Mouse (Mus musculus) adrenal gland, adult 2 months (tissue): ENCODE results near the gene Cadm4. TPM values are rescaled to one million over a fixed set of nuclear protein-coding genes. Genes with fewer than 3 reads are reported as not detected.
"Not testable (repeated sequence)": the region's sequence is repeated elsewhere in the genome, so short reads cannot be mapped to it uniquely, and the experiment has no call there.

Experiments used
- DNase-seq: peaks from one replicate; pipeline ENCODE4 v3.0.0; 2021
- polyA plus RNA-seq: library from polyadenylated mRNA; depleted of rRNA; stranded (reverse); fragments of >200 nt; gene quantifications from 2 replicates; pipeline ENCODE4 v1.2.3, GENCODE M21; 2012
- total RNA-seq, 2 experiments: library from RNA; stranded (reverse); gene quantifications; 2 replicates each; pipeline ENCODE4 v1.2.3; 2021

Cadm4 gene
- total and polyA plus RNA-seq, 3 experiments, result 1.7 to 6.6 (median 4.7) TPM

DNA sequence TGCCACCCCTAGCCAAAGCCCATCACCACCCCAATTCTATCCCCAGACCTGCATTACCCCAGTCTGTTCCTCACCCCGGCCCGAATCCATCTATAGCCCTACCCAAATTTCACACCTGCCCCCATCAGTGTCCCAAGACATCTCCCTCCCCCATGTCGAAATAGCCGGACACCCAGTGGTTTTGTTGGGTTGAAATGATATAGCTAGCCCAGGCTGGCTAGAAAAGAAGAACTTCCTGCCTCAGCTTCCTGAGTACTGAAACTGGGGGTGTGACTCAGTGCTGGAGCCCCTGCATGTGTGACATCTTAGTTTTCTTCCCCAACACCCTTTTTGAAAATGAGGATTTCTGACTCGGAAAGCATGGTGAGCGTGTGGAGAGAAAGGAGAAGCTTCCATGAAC is 15.0 kb upstream of the Cadm4 start:
- no peak for DNase-seq

DNA sequence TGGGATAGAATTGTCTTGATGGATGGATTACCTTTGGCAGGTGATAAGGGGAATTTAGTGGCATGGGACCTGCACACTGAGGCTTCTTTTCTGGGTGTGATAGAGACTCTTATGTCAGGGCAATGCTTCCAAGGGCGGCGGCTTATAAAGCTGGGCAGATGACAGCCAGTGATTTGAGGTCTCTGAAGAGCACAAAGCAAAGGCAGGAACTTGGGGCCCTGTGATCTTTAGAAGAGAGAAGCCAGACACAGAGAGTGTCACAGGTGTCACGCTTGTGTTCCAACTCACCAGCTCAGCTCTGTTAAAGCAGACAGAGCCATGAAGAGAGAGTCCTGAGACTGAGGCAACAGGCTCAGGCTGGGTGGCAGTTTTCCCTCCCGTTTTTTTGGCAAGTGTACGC is 13.9 kb upstream of the Cadm4 start:
- DNase-seq, result no peak

- DNase-seq, result no peak
These were observed 12.7 kb upstream of the Cadm4 start for GRCm38 (mm10) chr7:24469126-24469525.

DNA sequence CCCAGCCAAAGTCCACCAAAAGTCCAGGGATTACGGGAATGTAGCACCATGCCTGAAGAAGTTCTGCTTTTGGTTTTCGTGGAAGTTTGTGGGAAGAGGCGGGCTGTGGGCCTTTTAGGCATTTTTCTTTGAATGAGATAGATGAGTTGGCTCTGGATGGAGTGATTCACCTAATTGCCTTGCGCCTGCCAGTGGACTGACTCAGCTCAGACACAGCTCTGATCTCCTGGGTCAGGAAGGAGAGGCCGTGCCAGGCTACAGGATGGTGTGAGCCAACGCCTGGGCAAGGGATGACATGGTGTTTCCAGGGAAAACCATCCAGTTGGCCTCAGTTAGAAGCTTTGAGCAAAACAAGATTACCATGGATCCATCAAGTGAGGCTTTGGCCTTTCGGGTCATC is 11.5 kb upstream of the Cadm4 start:
- peak; percentile 87 for DNase-seq

- DNase-seq, result no peak
These were observed 9.4 kb upstream of the Cadm4 start for GRCm38 (mm10) chr7:24472442-24472841.

DNA sequence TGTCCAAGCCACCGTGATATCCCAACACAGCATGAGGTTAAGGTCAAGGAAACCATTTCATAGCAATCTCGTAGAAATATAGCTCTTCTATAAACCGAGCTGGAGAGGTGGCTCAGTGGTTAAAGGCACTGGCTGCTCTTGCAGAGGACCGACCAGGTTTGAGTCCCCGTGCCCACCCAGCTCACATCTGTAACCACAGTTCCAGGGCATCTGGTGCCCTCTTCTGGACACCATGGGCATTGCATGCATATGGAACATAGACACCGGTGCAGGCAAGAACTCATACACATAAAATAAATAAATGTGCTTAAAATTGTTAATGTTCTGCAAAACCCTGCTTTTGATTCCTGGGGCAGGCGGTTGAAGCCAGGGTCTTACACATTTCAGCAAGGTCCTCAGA is 8.9 kb upstream of the Cadm4 start:
- DNase-seq, result no peak

DNA sequence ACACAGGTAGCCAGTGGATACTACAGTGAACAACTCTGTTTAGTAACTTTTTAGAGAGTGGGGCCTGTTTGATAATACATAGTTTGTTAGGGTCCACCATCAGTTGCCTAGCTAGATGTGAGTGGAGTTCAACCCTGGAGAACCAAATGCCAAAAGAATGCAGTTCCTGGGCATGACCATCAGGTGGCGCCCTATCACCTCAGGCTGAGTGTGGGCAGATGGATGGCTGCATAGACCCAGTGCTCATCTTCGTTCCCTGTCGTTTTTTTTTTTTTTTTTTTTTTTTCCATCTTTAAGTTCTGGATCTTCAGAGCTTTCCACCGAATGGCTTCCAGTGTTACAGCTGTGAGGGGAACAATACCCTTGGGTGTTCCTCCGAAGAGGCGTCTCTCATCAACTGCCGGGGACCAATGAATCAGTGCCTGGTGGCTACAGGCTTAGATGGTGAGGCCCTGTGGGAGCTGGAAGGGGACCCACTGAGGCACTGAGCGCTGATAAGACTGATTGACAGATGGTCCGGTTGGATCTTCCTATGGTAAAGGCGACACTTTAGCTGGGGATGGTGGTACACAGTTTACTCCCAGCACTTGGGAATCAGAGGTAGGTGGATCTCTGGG is 7.8 kb upstream of the Cadm4 start:
- peak; percentile 62 for DNase-seq

GRCm38 (mm10) chr7:24474811-24475506 is 6.9 kb upstream of the Cadm4 start:
- DNase-seq, result no peak

DNA sequence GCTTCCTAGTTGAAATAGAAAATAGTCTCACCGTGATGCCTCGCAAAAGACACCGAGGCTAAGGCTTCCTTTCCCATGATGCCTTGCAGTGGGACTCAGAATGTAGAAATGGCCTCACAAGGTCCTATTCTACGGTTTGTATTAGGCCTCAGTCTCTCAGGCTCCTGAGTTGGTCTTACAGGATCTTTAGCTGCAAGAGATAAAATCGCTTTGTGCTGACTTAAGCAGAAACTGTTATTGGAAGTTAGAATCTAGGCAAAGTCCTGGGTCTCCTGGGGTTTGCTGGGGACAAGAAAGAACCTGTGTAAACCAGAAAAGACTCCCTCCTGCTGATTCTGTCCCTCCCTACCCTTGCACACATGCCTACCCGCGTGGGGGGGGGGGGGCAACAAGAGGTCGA is 5.5 kb upstream of the Cadm4 start:
- no peak for DNase-seq

GRCm38 (mm10) chr7:24476856-24477255 is 5.0 kb upstream of the Cadm4 start:
- no peak for DNase-seq

DNA sequence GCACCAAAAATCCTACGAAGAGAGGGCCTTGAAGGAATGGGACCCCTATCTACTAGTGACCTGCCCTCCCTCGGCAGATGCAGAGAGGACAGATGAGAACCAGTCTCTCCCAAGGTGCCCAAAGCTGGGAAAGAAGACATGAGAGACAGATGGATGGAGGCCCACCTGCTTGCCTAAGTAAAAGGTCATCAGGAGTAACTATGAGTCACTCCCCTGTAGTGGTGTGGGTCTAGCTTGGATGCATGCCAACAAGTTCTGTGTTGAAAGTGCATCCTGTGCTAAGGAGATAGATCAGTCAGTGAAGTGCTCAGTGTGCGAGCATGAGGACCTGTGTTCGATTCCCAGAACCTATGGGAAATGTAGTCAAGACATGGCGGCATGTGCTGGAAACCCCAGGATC is 2.9 kb upstream of the Cadm4 start:
- DNase-seq, result no peak

- no peak for DNase-seq
These were observed 2.1 kb upstream of the Cadm4 start for GRCm38 (mm10) chr7:24479685-24480084.

DNA sequence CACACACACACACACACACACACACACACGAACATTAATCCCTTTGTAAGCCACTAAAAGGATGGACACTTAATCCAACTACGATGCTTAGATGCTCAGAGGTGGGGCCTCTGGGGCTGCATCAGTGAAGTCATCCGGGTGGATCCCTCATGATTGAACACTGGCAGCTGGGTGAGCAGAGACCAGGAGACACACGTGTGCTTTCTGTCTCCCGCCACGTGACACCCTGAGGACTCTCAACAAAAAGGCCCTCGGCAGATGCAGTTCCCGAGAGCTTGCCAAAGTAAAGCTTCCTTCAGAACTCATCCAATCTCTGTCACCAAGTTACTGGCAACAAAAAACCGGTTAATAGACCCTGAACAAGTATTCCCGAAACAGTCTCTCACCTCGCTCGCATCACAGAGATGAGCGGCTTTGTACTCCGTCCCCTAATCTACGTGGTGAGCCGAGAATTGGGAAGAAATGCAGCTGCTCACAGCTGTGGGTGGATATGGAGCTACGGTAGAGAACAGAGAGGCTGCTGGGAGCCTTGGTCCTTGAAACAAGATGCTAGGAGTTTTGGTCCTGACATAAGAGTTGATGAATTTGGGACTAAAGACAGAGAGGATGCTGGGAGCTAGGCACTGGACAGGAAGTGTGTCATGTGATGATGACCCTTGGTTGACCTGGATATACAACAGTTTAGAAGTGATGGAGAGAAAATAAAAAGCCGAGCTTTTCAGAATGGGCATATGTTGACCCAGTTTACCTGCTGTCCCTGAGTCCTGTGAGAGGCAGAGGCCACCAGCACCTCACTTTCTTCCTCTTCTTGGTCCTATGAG is 1.5 kb upstream of the Cadm4 start:
- DNase-seq, result no peak

GRCm38 (mm10) chr7:24480986-24481473 is 793 bp upstream of the Cadm4 start:
- DNase-seq, result no peak

DNA sequence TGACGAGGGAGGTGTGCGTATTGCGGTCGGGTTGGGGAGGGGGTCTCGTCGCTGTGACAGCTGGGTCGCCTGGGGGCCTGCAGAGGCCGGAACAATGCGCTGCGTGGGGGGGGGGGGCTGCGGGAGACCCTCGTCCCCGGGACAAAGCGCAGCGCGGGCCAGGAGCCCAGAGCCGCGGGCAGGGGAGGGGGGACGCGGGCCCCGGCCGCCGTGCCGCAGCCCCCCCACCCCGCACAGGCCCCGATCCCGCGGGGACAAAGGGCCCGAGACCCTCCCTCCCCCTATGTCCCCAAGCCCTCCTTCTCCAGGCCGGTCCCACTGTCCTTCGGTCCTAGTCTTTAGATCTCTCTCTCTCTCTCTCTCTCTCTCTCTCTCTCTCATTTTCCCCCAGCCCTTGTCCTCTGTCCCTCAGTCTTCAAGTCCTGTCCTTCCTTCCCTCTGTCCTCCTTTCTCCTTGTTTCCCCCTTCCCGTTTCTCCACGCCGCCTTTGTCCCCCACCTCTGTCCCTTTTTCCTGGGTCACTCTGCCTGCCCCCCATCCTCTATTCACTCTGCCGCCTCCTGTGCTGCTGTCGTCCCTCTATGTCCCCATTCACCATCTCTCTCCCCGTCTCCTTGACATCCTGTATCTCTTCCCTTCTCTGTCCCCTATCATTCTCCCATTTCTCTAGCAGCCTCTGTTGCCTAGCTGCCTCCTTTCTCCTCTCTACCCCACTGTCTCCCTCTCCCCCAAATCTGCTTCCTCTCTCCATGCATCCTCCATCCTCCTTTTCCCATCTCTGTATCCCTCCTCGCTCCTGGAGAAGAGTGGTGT is 591 bp downstream of the Cadm4 start:
- no peak for DNase-seq

- DNase-seq, result not testable (repeated sequence)
These were observed 1.5 kb downstream of the Cadm4 start for GRCm38 (mm10) chr7:24483291-24483690.

GRCm38 (mm10) chr7:24485481-24485880 is 3.7 kb downstream of the Cadm4 start:
- DNase-seq, result no peak

DNA sequence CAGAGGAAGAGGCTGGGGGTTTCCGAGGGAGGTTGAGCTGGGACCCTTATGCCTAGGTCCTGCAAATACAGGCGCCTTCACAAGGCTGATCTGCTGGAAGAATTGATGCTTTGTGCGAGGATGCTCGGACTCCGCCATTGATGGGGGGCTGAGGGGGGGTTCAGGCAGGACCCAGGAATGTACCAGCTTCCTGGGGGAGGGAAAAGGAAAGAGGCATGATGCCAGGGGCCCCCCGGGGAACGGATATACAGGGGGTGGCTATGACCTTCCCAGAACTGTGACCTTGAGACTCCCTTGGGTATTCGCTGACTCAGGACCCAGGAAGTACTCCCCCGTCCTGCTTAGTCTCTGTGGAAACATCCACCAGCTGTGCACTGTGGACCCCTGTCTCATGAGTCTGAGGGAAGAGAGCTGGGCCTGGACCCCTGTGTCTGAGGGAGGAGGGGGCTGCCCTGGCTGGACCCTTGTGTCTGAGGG is 4.9 kb downstream of the Cadm4 start:
- no peak for DNase-seq

DNA sequence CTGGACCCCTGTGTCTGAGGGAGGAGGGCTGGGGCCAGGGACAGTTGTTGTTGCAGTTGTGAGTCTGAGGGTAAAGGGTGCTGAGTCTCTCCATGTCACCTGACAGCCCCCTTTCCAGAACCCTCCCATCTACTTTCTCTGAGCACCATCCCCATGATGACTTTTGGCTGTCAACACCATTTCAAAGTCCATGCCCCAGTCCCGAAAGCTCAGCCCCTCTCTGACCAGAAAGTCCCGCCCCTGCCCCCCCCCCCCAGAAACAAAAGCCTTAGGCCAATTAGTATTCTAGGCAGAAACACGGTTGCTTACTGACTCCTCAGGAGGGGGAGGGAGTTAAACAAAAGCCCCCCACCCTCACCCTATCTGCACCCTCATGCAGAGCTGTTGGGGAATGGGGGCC is 5.6 kb downstream of the Cadm4 start:
- DNase-seq, result no peak

DNA sequence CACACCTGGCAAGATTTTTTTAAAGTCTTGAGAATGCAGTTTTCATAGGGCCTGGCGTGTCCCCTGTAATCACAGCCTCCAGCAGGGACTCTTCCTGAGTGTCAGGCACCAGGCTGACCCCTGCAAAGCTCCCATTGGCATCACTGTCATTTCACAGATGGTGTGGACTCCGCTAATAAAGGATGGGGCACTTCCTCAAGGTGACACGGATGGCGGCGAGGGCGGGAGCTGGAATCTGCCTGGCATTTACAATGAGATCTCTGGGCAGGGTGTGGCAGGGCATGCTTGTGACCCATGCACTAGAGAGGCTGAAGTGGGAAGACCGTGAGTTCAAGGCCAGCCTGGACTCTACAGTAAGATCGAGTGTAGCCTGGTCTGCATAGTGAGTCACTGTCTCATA is 6.5 kb downstream of the Cadm4 start:
- no peak for DNase-seq

DNA sequence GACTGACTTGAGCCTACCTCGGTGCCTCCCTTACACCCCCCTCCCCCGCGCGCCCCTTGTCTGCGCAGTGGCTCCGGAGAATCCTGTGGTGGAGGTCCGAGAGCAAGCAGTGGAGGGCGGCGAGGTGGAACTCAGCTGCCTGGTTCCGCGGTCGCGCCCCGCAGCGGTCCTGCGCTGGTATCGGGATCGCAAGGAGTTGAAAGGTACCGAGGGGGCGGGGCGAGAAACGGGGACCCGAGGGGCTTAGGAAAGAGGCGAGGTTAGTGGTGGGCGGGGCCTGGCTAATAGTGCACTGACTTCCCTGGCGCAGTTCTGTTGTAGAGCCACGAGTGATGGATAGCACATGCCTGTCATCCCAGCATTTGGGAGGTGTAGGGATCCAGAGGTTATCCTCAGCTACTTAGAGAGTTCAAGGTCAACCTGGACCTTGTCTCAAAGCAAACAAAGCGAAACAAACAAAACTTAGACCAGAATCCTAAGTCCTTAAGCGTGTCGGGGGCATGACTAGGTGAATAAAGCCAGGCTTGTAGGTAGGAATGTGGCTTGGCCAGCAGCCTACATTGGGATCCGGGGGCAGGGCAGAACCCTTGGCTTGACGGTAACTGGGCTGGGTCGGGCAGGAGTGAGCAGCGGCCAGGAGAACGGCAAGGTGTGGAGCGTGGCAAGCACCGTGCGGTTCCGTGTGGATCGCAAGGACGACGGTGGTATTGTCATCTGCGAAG is 18.2 kb downstream of the Cadm4 start:
- DNase-seq, result no peak
